Mouse (Mus musculus): ENCODE data around the gene Plin5. TPM values are rescaled to one million over a fixed set of nuclear protein-coding genes. Genes with fewer than 3 reads are reported as not detected.
"Not testable (repeated sequence)": the region's sequence is repeated elsewhere in the genome, so short reads cannot be mapped to it uniquely, and the experiment has no call there.

The Plin5 gene
- polyA plus RNA-seq, 1 experiment from 2014 or later, result 1.1 TPM

DNA sequence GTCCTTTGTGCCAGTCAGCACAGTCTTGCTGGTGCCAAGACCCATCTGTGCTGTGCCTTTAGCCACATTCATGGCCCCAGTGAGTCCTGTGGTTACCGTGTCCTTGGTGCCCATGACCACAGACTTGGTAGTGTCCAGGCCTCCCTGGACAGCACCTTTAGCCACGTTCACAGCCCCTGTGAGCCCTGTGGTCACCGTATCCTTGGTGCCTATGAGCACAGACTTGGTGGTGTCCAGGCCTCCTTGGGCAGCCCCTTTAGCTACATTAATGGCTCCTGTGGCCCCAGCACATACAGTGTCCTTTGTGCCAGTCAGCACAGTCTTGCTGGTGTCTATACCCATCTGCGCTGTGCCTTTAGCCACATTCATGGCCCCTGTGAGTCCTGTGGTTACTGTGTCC, 11.0 kb downstream of the Plin5 start:
- Histone ChIP-seq H3K36me3 (ENCODE audit: control insufficient read depth, insufficient read depth, low read length) (peaks cover 22% of the 10 kb centered on the region), H3K4me1 (ENCODE audit: control insufficient read depth in 2 of 2, insufficient read depth in 2 of 2, low read length in 2 of 2) (peaks cover 2 to 14% of the 10 kb centered on the region in 2 experiments; a peak in 3 of 4 replicates)
- H3K9me3 ChIP-seq (ENCODE audit: control insufficient read depth, low read length); H3K9ac ChIP-seq (ENCODE audit: low read length); ATAC-seq (ENCODE audit: insufficient number of reproducible peaks, insufficient read depth, low FRiP score, low read depth); H3K4me2 ChIP-seq (ENCODE audit: low read length); H3K27ac ChIP-seq (replicated peaks in 1 of 2; ENCODE audit: control insufficient read depth in 1 of 2, insufficient read depth in 1 of 2, low read depth in 2 of 2, low read length in 2 of 2); H3K27me3 ChIP-seq (ENCODE audit: control insufficient read depth, insufficient read depth, low read length); H3K4me3 ChIP-seq (ENCODE audit: control insufficient read depth in 1 of 2, insufficient read depth in 1 of 2, low read depth in 1 of 2, low read length in 2 of 2): not testable (repeated sequence)
- 96% methylated on average over 4 of the region's 4 CpGs for WGBS

DNA sequence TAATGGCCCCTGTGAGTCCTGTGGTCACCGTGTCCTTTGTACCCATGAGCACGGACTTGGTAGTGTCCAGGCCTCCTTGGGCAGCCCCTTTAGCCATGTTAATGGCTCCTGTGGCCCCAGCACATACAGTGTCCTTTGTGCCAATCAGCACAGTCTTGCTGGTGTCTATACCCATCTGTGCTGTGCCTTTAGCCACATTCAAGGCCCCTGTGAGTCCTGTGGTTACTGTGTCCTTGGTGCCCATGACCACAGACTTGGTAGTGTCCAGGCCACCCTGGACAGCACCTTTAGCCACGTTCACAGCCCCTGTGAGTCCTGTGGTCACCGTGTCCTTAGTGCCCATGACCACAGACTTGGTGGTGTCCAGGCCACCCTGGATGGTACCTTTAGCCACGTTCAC, 12.6 kb downstream of the Plin5 start:
- peaks cover 39% of the 10 kb centered on the region for H3K36me3 ChIP-seq (ENCODE audit: control insufficient read depth, insufficient read depth, low read length)
- 96% methylated on average over 2 of the region's 5 CpGs for WGBS
- not testable (repeated sequence) for H3K27me3 ChIP-seq (ENCODE audit: control insufficient read depth, insufficient read depth, low read length); H3K4me2 ChIP-seq (ENCODE audit: low read length); ATAC-seq (ENCODE audit: insufficient number of reproducible peaks, insufficient read depth, low FRiP score, low read depth); H3K9ac ChIP-seq (ENCODE audit: low read length); H3K4me3 ChIP-seq (ENCODE audit: control insufficient read depth in 1 of 2, insufficient read depth in 1 of 2, low read depth in 1 of 2, low read length in 2 of 2); H3K27ac ChIP-seq (replicated peaks in 1 of 2; ENCODE audit: control insufficient read depth in 1 of 2, insufficient read depth in 1 of 2, low read depth in 2 of 2, low read length in 2 of 2); H3K9me3 ChIP-seq (ENCODE audit: control insufficient read depth, low read length)
- peaks cover 2 to 13% of the 10 kb centered on the region in 2 experiments; a peak in 3 of 4 replicates for H3K4me1 ChIP-seq (ENCODE audit: control insufficient read depth in 2 of 2, insufficient read depth in 2 of 2, low read length in 2 of 2)

DNA sequence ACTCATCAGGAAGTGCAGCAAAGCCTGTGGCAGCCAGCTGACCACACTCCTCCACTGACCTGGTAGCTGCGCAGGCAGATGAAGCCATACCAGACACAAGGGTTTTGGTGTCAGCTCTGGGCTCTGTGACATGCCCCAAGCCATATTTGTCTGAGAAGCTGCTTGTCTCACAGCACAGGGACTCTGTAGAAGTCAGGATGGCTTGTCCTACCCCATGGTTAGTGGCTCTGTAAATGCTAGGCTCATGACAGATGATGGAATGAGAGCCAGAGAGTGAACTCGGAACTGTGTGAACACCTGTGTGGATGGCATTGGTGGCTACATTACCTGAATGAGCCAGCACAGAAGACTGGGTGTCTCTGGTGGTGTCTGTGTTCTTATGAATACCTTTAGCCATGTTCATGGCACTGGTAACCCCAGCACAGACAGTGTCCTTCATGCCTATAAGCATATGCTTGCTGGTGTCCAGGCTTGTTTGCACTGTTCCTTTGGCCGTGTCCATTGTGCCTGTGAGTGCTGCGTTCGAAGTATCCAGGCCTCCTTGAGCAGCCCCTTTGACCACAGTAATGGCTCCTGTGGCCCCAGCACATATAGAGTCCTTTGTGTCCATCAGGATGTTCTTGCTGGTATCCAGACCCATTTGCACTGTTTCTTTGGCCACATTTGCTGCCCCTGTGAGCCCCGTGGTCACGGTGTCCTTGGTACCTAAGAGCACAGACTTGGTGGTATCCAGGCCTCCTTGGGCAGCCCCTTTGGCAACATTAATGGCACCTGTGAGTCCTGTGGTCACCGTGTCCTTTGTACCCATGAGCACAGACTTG, 13.7 kb downstream of the Plin5 start:
- ATAC-seq (ENCODE audit: insufficient number of reproducible peaks, insufficient read depth, low FRiP score, low read depth), result no peak
- no peak overlapping the region for H3K9ac ChIP-seq (ENCODE audit: low read length)
- peaks cover 50% of the 10 kb centered on the region for H3K36me3 ChIP-seq (ENCODE audit: control insufficient read depth, insufficient read depth, low read length)
- 91% methylated on average over 8 of the region's 8 CpGs for WGBS
- H3K27ac ChIP-seq (replicated peaks in 1 of 2; ENCODE audit: control insufficient read depth in 1 of 2, insufficient read depth in 1 of 2, low read depth in 2 of 2, low read length in 2 of 2), result no peak overlapping the region
- peaks cover 0 to 6% of the 10 kb centered on the region in 2 experiments; a peak in 1 of 4 replicates for H3K4me1 ChIP-seq (ENCODE audit: control insufficient read depth in 2 of 2, insufficient read depth in 2 of 2, low read length in 2 of 2)
- H3K4me2 ChIP-seq (ENCODE audit: low read length), result no peak overlapping the region
- no peak overlapping the region for H3K4me3 ChIP-seq (ENCODE audit: control insufficient read depth in 1 of 2, insufficient read depth in 1 of 2, low read depth in 1 of 2, low read length in 2 of 2)
- H3K27me3 ChIP-seq (ENCODE audit: control insufficient read depth, insufficient read depth, low read length), result no peaks in the 10 kb centered on the region
- H3K9me3 ChIP-seq (ENCODE audit: control insufficient read depth, low read length), result no peaks in the 10 kb centered on the region

DNA sequence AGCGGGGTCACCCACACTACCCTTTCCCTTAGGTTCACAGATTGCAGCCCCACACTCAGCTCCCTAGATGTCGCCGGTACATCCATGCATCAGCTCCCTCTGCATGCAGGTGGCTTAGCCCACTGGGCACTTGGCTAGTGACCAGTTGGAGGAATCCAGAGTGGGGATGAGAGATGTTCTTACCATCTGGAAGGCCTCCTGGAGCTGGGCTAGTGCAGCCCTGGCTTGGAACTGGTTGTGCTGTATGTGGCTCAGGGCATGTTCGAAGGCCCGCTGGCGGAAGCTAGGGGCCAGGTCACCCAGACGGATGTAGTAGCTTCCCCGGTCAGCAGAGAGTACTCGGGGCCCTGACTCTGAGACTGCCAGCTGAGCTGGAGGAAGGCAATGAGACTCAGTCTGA, 14.5 kb downstream of the Plin5 start:
- Histone ChIP-seq H3K27me3 (ENCODE audit: control insufficient read depth, insufficient read depth, low read length) (no peaks in the 10 kb centered on the region), H3K4me1 (ENCODE audit: control insufficient read depth in 2 of 2, insufficient read depth in 2 of 2, low read length in 2 of 2) (no peaks in the 10 kb centered on the region), H3K9me3 (ENCODE audit: control insufficient read depth, low read length) (no peaks in the 10 kb centered on the region), H3K4me2 (ENCODE audit: low read length) (no peak overlapping the region), H3K9ac (ENCODE audit: low read length) (no peak overlapping the region), H3K36me3 (ENCODE audit: control insufficient read depth, insufficient read depth, low read length) (peaks cover 57% of the 10 kb centered on the region), H3K27ac (replicated peaks in 1 of 2; ENCODE audit: control insufficient read depth in 1 of 2, insufficient read depth in 1 of 2, low read depth in 2 of 2, low read length in 2 of 2) (no peak overlapping the region), H3K4me3 (ENCODE audit: control insufficient read depth in 1 of 2, insufficient read depth in 1 of 2, low read depth in 1 of 2, low read length in 2 of 2) (no peak overlapping the region)
- 88% methylated on average over 9 of the region's 9 CpGs for WGBS
- no peak for ATAC-seq (ENCODE audit: insufficient number of reproducible peaks, insufficient read depth, low FRiP score, low read depth)

DNA sequence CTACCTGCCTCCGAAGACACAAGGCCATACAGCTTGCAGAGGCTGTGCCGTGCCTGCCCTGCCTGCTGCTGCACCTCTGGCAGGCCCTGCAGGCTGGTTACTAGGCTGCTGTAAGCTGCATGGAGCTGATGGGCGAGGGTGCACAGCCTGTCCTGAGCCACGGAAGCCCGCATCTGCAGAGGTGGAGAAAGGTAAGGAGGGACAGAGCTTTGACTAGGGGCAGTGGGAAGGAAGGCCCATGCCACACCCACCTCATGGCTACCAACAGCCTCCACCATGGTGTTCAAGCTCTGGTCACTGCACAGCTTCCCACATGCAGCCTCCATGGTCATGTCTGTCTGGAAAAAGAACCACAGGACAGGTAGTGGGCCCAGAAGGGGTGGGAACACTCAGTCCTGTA, 15.2 kb downstream of the Plin5 start:
- Histone ChIP-seq H3K36me3 (ENCODE audit: control insufficient read depth, insufficient read depth, low read length) (peaks cover 65% of the 10 kb centered on the region), H3K27me3 (ENCODE audit: control insufficient read depth, insufficient read depth, low read length) (no peaks in the 10 kb centered on the region), H3K4me3 (ENCODE audit: control insufficient read depth in 1 of 2, insufficient read depth in 1 of 2, low read depth in 1 of 2, low read length in 2 of 2) (no peak overlapping the region), H3K27ac (replicated peaks in 1 of 2; ENCODE audit: control insufficient read depth in 1 of 2, insufficient read depth in 1 of 2, low read depth in 2 of 2, low read length in 2 of 2) (no peak overlapping the region), H3K4me2 (ENCODE audit: low read length) (no peak overlapping the region), H3K9me3 (ENCODE audit: control insufficient read depth, low read length) (no peaks in the 10 kb centered on the region), H3K4me1 (ENCODE audit: control insufficient read depth in 2 of 2, insufficient read depth in 2 of 2, low read length in 2 of 2) (no peaks in the 10 kb centered on the region), H3K9ac (ENCODE audit: low read length) (no peak overlapping the region)
- no peak for ATAC-seq (ENCODE audit: insufficient number of reproducible peaks, insufficient read depth, low FRiP score, low read depth)
- WGBS, result 96% methylated on average over 5 of the region's 5 CpGs

DNA sequence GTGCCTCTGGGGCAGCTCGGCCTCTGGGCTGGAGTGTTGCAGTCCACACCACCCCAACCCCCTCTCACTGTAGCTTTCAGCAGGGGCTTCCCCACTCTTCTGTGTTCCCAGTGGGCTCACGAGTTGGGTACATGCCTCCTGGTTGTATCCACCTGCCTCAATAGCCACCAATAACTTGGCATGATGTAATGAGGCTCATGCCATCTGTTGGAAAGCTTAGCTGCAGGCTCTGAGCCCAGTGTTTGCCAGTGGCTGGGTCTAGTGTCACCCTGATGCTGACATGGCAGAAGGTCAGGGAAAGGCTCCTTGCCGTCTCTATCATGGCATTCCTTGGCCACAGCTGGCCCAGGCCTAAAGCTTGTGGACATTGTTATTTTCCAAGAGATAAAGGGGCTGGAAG, 16.6 kb downstream of the Plin5 start:
- no peaks in the 10 kb centered on the region for H3K27me3 ChIP-seq (ENCODE audit: control insufficient read depth, insufficient read depth, low read length)
- 93% methylated on average over 3 of the region's 3 CpGs for WGBS
- no peaks in the 10 kb centered on the region for H3K4me1 ChIP-seq (ENCODE audit: control insufficient read depth in 2 of 2, insufficient read depth in 2 of 2, low read length in 2 of 2)
- no peak overlapping the region for H3K4me3 ChIP-seq (ENCODE audit: control insufficient read depth in 1 of 2, insufficient read depth in 1 of 2, low read depth in 1 of 2, low read length in 2 of 2)
- H3K9ac ChIP-seq (ENCODE audit: low read length), result no peak overlapping the region
- H3K4me2 ChIP-seq (ENCODE audit: low read length), result no peak overlapping the region
- no peak overlapping the region for H3K27ac ChIP-seq (replicated peaks in 1 of 2; ENCODE audit: control insufficient read depth in 1 of 2, insufficient read depth in 1 of 2, low read depth in 2 of 2, low read length in 2 of 2)
- H3K36me3 ChIP-seq (ENCODE audit: control insufficient read depth, insufficient read depth, low read length), result peaks cover 79% of the 10 kb centered on the region
- ATAC-seq (ENCODE audit: insufficient number of reproducible peaks, insufficient read depth, low FRiP score, low read depth), result no peak
- H3K9me3 ChIP-seq (ENCODE audit: control insufficient read depth, low read length), result no peaks in the 10 kb centered on the region

DNA sequence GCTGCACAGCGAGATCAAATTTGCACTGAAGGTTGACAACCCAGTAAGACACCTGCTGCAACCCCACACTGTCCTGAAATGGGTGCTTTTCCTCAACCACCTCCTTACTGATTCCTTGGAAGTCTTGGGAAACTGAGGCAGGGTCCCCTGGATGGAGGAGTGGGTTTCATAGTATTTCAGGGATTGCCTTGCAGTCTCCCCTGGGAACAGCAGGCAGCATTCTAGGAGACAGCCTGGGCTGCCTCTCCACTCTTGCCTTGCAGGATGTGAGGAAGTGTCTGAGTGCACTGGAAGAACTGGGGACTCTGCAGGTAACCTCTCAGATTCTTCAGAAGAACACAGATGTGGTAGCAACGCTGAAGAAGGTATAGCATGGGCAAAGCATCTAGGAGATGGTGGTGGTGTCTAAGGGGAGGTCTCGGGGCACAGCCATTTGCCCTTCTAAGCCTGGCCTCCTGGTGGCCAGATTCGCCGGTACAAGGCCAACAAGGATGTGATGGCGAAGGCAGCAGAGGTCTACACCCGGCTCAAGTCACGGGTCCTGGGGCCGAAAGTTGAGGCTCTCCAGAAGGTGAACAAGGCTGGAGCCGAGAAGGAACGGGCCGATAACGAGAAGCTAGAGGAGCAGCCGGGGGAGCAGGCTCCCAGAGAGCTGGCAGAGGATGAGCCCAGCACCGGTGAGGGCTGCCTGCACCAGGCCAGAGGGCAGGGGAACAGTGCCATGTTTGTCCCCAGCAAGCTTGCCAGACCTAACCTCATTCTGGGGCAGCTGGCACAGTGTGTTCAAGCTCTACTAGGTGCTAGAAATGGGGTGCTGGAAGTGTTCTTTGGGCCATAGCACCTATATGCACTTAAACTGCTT, 18.5 kb downstream of the Plin5 start:
- H3K36me3 ChIP-seq (ENCODE audit: control insufficient read depth, insufficient read depth, low read length), result peaks cover 92% of the 10 kb centered on the region

More for the DNA sequence above, 18.5 kb downstream of the Plin5 start:
- 93% methylated on average over 15 of the region's 15 CpGs for WGBS
- Histone ChIP-seq H3K4me1 (ENCODE audit: control insufficient read depth in 2 of 2, insufficient read depth in 2 of 2, low read length in 2 of 2) (no peaks in the 10 kb centered on the region), H3K27ac (replicated peaks in 1 of 2; ENCODE audit: control insufficient read depth in 1 of 2, insufficient read depth in 1 of 2, low read depth in 2 of 2, low read length in 2 of 2) (no peak overlapping the region), H3K9ac (ENCODE audit: low read length) (no peak overlapping the region), H3K9me3 (ENCODE audit: control insufficient read depth, low read length) (no peaks in the 10 kb centered on the region), H3K4me3 (ENCODE audit: control insufficient read depth in 1 of 2, insufficient read depth in 1 of 2, low read depth in 1 of 2, low read length in 2 of 2) (no peak overlapping the region), H3K4me2 (ENCODE audit: low read length) (no peak overlapping the region), H3K27me3 (ENCODE audit: control insufficient read depth, insufficient read depth, low read length) (no peaks in the 10 kb centered on the region)
- ATAC-seq (ENCODE audit: insufficient number of reproducible peaks, insufficient read depth, low FRiP score, low read depth), result no peak

Measured in heart, embryonic 14.5 days (tissue).